Mouse (Mus musculus) stomach, postnatal 0 days (tissue): ENCODE data around the gene Tmem169.

Source experiments
- CTCF ChIP-seq: IDR thresholded peaks from 2 replicates; pipeline ENCODE4 v1.5.1; 2016; ENCODE audit warnings: antibody characterized with exemption, low read depth, mild to moderate bottlenecking, moderate library complexity
- EP300 ChIP-seq: optimal IDR thresholded peaks from 2 replicates; pipeline ENCODE3; 2016; ENCODE audit warnings: antibody characterized with exemption

DNA sequence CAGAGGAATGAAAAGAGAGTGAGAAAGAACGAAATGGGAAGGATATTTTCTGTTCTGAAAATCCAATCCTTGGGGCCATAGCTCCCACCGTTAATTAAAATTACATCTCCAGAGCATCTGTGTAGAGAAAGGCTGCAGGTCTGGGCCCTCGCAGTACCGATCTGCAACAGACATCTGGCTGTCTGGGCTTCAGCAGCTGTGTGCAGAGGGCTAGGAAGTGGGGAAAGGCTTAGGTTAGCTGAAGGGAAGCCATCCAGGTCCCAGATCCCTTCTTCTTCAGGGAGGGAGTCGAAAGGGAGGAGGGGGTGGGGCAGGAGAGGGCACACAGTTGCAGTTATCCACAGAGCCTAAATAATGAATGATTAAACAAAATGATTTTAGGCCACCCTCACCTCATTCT, 370 bp downstream of the Tmem169 start:
- TF ChIP-seq CTCF, result no peak
- no peak for TF ChIP-seq EP300
